Mouse (Mus musculus): ENCODE data around the gene Abr.

GRCm38 (mm10) chr11:76429556-76429955 is 192.6 kb downstream of the Abr start:
- TF ChIP-seq CTCF (IDR thresholded peaks at IDR 0.05; ENCODE audit: low read depth, low read length) (no peak), POLR2A (IDR thresholded peaks at IDR 0.05; ENCODE audit: borderline replicate concordance, low read depth, low read length) (no peak)

All from bone marrow macrophage, adult 2 months (primary cell).